Mouse (Mus musculus) liver, postnatal 0 days (tissue): ENCODE data around the gene Kcnh6. TPM values are rescaled to one million over a fixed set of nuclear protein-coding genes. Genes with fewer than 3 reads are reported as not detected.
A peak's percentile ranks its signal among the peaks of the same experiment; 100 is the strongest.

ENCODE experiments used
- ATAC-seq: fragments of 200-750 bp; cut with Nextera tagmentation; 2 replicates; pipeline ENCODE4 v1.8.0; 2017; ENCODE audit warnings: mild to moderate bottlenecking, moderate library complexity
- DNase-seq: peaks from one replicate; pipeline ENCODE4 v3.0.0-alpha.2; 2016
- H3K27ac ChIP-seq: fragments of 300-500 bp; sonication (generic); 2 replicates; pipeline ENCODE4 v1.5.1; 2014; ENCODE audit warnings: antibody characterized with exemption, moderate library complexity, mild to moderate bottlenecking, low read depth
- H3K27me3 ChIP-seq: fragments of 300-500 bp; sonication (generic); 2 replicates; pipeline ENCODE4 v1.6.1; 2014; ENCODE audit warnings: low read length, control low read depth, mixed read lengths; ENCODE audit not compliant: insufficient read depth
- H3K36me3 ChIP-seq: fragments of 300-500 bp; sonication (generic); replicated peaks from 2 replicates; pipeline ENCODE4 v1.6.1; 2014; ENCODE audit warnings: mild to moderate bottlenecking, control low read depth, low read length, moderate library complexity, mixed read lengths; ENCODE audit not compliant: insufficient read depth
- H3K4me1 ChIP-seq: fragments of 300-500 bp; sonication (generic); 2 replicates; pipeline ENCODE4 v1.6.1; 2014; ENCODE audit warnings: antibody characterized with exemption, mild to moderate bottlenecking, control low read depth; ENCODE audit not compliant: insufficient read depth
- H3K4me2 ChIP-seq: fragments of 300-500 bp; sonication (generic); 2 replicates; pipeline ENCODE4 v1.6.1; 2014; ENCODE audit warnings: low read depth, mild to moderate bottlenecking, low read length, moderate library complexity, mixed read lengths
- H3K4me3 ChIP-seq: fragments of 300-500 bp; sonication (generic); 2 replicates; pipeline ENCODE4 v1.5.1; 2014; ENCODE audit warnings: low read depth, low read length
- H3K9ac ChIP-seq: fragments of 300-500 bp; sonication (generic); replicated peaks from 2 replicates; pipeline ENCODE4 v1.6.1; 2014; ENCODE audit warnings: mild to moderate bottlenecking, moderate library complexity
- H3K9me3 ChIP-seq: fragments of 300-500 bp; sonication (generic); 2 replicates; pipeline ENCODE4 v1.6.1; 2016; ENCODE audit warnings: mild to moderate bottlenecking, control low read depth, low read length, mixed read lengths
- CTCF ChIP-seq: sonication (generic); IDR thresholded peaks from 2 replicates; pipeline ENCODE4 v1.5.1; 2016; ENCODE audit warnings: antibody characterized with exemption, low read depth
- EP300 ChIP-seq: IDR thresholded peaks from 2 replicates; pipeline ENCODE4 v1.6.1; 2016; ENCODE audit warnings: antibody characterized with exemption, low read depth, mild to moderate bottlenecking
- WGBS: fragments of 180-500 bp; shearing (Covaris S2); extraction: QIAGEN DNeasy Blood & Tissue Kit; methylation state at CpG from one replicate; pipeline ENCODE4 v1.1.7; 2014; ENCODE audit not compliant: insufficient replicate concordance; 5-methylcytosine and 5-hydroxymethylcytosine counted together
- polyA plus RNA-seq: library from polyadenylated mRNA; unstranded; fragments of >200 nt; fragmentation: Nextera tagmentation; extraction: Ambion mirVana; gene quantifications from 2 replicates; pipeline ENCODE4 v1.2.1, GENCODE M21; 2015

Gene Kcnh6
- polyA plus RNA-seq, 1 experiment from 2014 or later = not detected

- Histone ChIP-seq H3K4me1 (peaks cover 13% of the 10 kb centered on the region; the same call in 1 of the 2 replicates), H3K9me3 (no peaks in the 10 kb centered on the region), H3K36me3 (peaks cover 34% of the 10 kb centered on the region), H3K4me3 (no peak overlapping the region), H3K4me2 (peak overlapping the region; percentile 40), H3K27me3 (no peaks in the 10 kb centered on the region), H3K27ac (peak overlapping the region; percentile 53), H3K9ac (no peak overlapping the region)
- TF ChIP-seq EP300 (no peak), CTCF (no peak)
- WGBS = 65% methylated on average over 9 of the region's 9 CpGs
- ATAC-seq (peak; percentile 73; the same call in 1 of the 2 replicates), DNase-seq (no peak)
Observed at GRCm38 (mm10) chr11:106046584-106046983, 38.7 kb downstream of the Kcnh6 start.

GRCm38 (mm10) chr11:106053921-106054320 lies 46.0 kb downstream of the Kcnh6 start:
- no peak for TF ChIP-seq CTCF
- TF ChIP-seq EP300 = no peak
- Histone ChIP-seq H3K27me3 (no peaks in the 10 kb centered on the region), H3K9me3 (no peaks in the 10 kb centered on the region), H3K36me3 (peaks cover 81% of the 10 kb centered on the region), H3K4me3 (no peak overlapping the region), H3K4me2 (no peak overlapping the region), H3K27ac (peak overlapping the region; percentile 72), H3K9ac (no peak overlapping the region), H3K4me1 (peaks cover 20% of the 10 kb centered on the region)
- ATAC-seq (peak; percentile 74), DNase-seq (no peak)
- 56% methylated on average over 2 of the region's 2 CpGs for WGBS

- H3K4me1 ChIP-seq = peaks cover 20% of the 10 kb centered on the region
- ATAC-seq (no peak), DNase-seq (no peak)
- 61% methylated on average over 8 of the region's 8 CpGs for WGBS
- no peak overlapping the region; the same call in 1 of the 2 replicates for H3K4me2 ChIP-seq
- H3K36me3 ChIP-seq = peaks cover 82% of the 10 kb centered on the region
- H3K27me3 ChIP-seq = no peaks in the 10 kb centered on the region
- H3K9me3 ChIP-seq = no peaks in the 10 kb centered on the region
- H3K4me3 ChIP-seq = no peak overlapping the region
- H3K27ac ChIP-seq = peak overlapping the region; percentile 72
- TF ChIP-seq CTCF = no peak
- TF ChIP-seq EP300 = no peak
- H3K9ac ChIP-seq = no peak overlapping the region
Observed at GRCm38 (mm10) chr11:106054600-106054999, 46.7 kb downstream of the Kcnh6 start.

- Histone ChIP-seq H3K9ac (no peak overlapping the region), H3K27ac (no peak overlapping the region), H3K4me3 (no peak overlapping the region), H3K36me3 (peaks cover 80% of the 10 kb centered on the region), H3K27me3 (no peaks in the 10 kb centered on the region), H3K4me1 (peaks cover 20% of the 10 kb centered on the region), H3K9me3 (no peaks in the 10 kb centered on the region), H3K4me2 (no peak overlapping the region)
- WGBS = 61% methylated on average over 6 of the region's 6 CpGs
- ATAC-seq = no peak
- no peak for TF ChIP-seq EP300
- no peak for DNase-seq
Observed at GRCm38 (mm10) chr11:106055341-106055740, 47.4 kb downstream of the Kcnh6 start.

DNA sequence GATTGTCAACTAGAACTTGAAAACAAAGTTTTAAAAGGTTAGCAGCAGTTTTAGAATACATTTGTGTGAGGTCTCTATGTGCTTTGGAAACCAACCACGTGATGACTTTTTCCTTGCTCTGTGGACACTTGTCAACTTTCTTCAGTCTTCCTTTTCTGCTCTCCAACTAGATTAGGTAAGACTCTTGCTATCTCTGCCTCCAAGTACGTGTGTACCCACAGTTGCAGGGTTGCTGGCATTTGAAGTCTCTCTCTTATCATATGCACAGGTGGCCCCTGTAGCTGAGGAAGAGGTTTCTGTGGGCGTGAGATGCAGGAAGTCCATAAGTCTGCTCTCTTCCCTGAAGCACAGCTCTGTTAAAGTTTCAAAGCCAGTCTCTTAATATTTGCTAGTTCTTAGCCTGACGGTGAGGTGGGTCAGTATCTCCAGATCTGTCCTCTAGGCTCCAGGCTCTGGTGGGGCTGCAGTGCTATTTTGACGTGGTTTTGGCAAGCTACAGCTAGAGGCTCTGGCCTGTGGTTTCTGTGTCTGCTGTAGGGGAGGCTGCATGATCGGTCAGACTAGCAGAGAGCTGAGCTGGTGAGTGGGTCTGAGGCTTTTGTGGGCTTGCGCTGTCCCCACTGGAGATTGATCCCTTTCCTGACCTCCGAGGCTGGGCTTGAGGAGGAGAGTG lies 49.0 kb downstream of the Kcnh6 start:
- TF ChIP-seq CTCF (no peak), EP300 (peak; percentile 92)
- 39% methylated on average over 8 of the region's 8 CpGs for WGBS
- DNase-seq (no peak), ATAC-seq (peak; percentile 80)
- H3K36me3 ChIP-seq = peaks cover 66% of the 10 kb centered on the region
- peak overlapping the region; percentile 44 for H3K4me2 ChIP-seq
- H3K27me3 ChIP-seq = no peaks in the 10 kb centered on the region
- H3K27ac ChIP-seq = peak overlapping the region; percentile 67
- H3K9ac ChIP-seq = no peak overlapping the region
- H3K9me3 ChIP-seq = no peaks in the 10 kb centered on the region
- H3K4me3 ChIP-seq = no peak overlapping the region
- peaks cover 20% of the 10 kb centered on the region for H3K4me1 ChIP-seq

GRCm38 (mm10) chr11:106058020-106058419 lies 50.1 kb downstream of the Kcnh6 start:
- no peak for TF ChIP-seq EP300
- TF ChIP-seq CTCF = no peak
- no peak overlapping the region for H3K9ac ChIP-seq
- H3K36me3 ChIP-seq = peaks cover 57% of the 10 kb centered on the region
- H3K4me2 ChIP-seq = no peak overlapping the region
- WGBS = 79% methylated on average over 8 of the region's 8 CpGs
- H3K27me3 ChIP-seq = no peaks in the 10 kb centered on the region
- no peak overlapping the region for H3K4me3 ChIP-seq
- DNase-seq (no peak), ATAC-seq (no peak)
- peaks cover 20% of the 10 kb centered on the region for H3K4me1 ChIP-seq
- no peak overlapping the region for H3K27ac ChIP-seq
- no peaks in the 10 kb centered on the region for H3K9me3 ChIP-seq
